Mouse (Mus musculus): ENCODE data around the gene Trank1. TPM values are rescaled to one million over a fixed set of nuclear protein-coding genes. Genes with fewer than 3 reads are reported as not detected.

Gene Trank1
- polyA plus RNA-seq, 1 experiment from 2014 or later, result 0.10 TPM

Other genes starting within 250 kb of the Trank1 start
- gene Lrrfip2, start 194.1 kb upstream of the Trank1 start, polyA plus RNA-seq (2016; fragmentation: Nextera tagmentation; extraction: Ambion mirVana), result 45.0 and 45.9 TPM in 2 replicates
- gene Mlh1, start 39.9 kb upstream of the Trank1 start, polyA plus RNA-seq (2016; fragmentation: Nextera tagmentation; extraction: Ambion mirVana), result 45.1 and 45.2 TPM in 2 replicates
- 41.2 and 46.4 TPM in 2 replicates for gene Epm2aip1, start 39.8 kb upstream of the Trank1 start, polyA plus RNA-seq (2016; fragmentation: Nextera tagmentation; extraction: Ambion mirVana)
- gene Dclk3, start 127.3 kb downstream of the Trank1 start, polyA plus RNA-seq (2016; fragmentation: Nextera tagmentation; extraction: Ambion mirVana), result 0.39 and 0.67 TPM in 2 replicates